Mouse (Mus musculus): Measurements from ENCODE around the gene Cby3.

DNA sequence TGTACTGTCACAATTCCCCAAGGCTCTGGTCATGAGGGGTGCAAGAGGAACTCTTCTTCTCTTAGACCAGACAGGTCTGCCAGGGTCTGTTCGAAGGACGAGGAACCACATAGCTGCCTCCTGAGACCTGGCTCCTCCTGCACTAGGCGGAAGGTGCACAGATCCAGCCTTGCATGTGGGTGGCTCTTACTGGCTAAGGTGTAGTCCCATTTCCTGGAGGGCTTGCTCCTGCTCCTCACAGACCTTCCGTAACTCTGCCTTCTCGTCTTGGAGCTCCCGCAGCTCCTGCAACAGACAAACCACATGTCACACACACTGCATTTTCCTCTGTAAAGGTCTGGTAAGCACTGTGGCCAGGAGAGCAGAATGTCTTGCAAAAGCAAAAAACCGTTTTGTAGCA lies 40.5 kb downstream of the Cby3 start:
- TF ChIP-seq MAFK (IDR thresholded peaks at IDR 0.05; ENCODE audit: insufficient replicate concordance, low read length) = no peak
- TF ChIP-seq POLR2AphosphoS2 (IDR thresholded peaks at IDR 0.05; ENCODE audit: low read depth, low read length) = no peak
- TF ChIP-seq POLR2A (IDR thresholded peaks at IDR 0.05; ENCODE audit: low read depth, low read length) = no peak
- TF ChIP-seq USF2 (conservative IDR thresholded peaks at IDR 0.05; ENCODE audit: low read depth, low read length) = no peak
- no peak for TF ChIP-seq TBP (conservative IDR thresholded peaks at IDR 0.05; ENCODE audit: low read depth, low read length)
- TF ChIP-seq EP300 (IDR thresholded peaks at IDR 0.05; ENCODE audit: low read length) = no peak
- no peak for TF ChIP-seq HCFC1 (IDR thresholded peaks at IDR 0.05; ENCODE audit: low read depth, low read length)
- no peak for TF ChIP-seq USF1 (IDR thresholded peaks at IDR 0.05; ENCODE audit: low read depth, low read length)
- no peak for TF ChIP-seq CHD1 (IDR thresholded peaks at IDR 0.05; ENCODE audit: low read depth, low read length)
- no peak for TF ChIP-seq SIN3A (IDR thresholded peaks at IDR 0.05; ENCODE audit: low read length)
- no peak for TF ChIP-seq UBTF (IDR thresholded peaks at IDR 0.05; ENCODE audit: low read depth, low read length)
- TF ChIP-seq MXI1 (IDR thresholded peaks at IDR 0.05; ENCODE audit: low read depth, low read length) = no peak

All from CH12.LX (cell line).